Mouse (Mus musculus): Measurements from ENCODE around the gene Bcl2l1. TPM values are rescaled to one million over a fixed set of nuclear protein-coding genes. Genes with fewer than 3 reads are reported as not detected.

The Bcl2l1 gene
- total and polyA plus RNA-seq, 3 experiments = 21.3 to 80.3 (median 34.5) TPM

GRCm38 (mm10) chr2:152739031-152739841 is 92.3 kb downstream of the Bcl2l1 start:
- no peaks in the 10 kb centered on the region for H3K79me2 ChIP-seq (replicated peaks; ENCODE audit: control insufficient read depth, extremely low read depth, insufficient read depth, poor library complexity, severe bottlenecking)
- in situ Hi-C loops (cut with MboI; ENCODE audit: low pct_ligation_motif_present, low pct_unique_long_range_greater_than_20kb, low sequenced_read_pairs) (loop anchor here (5.0 kb wide), 1 partner anchor 37 kb away; no protein-coding TSS in a partner anchor), dilution Hi-C loops (cut with MboI; ENCODE audit: extremely low pct_ligation_motif_present, extremely low pct_unique_long_range_greater_than_20kb, low sequenced_read_pairs) (no loop called here)
- H3K4me2 ChIP-seq (ENCODE audit: insufficient read depth, low read depth, poor library complexity, severe bottlenecking) = peak overlapping the region; percentile 79
- peaks cover 6% of the 10 kb centered on the region for H3K9me3 ChIP-seq (replicated peaks; ENCODE audit: low read length)
- H3K4me3 ChIP-seq (replicated peaks in 1 of 3; ENCODE audit: low read depth in 2 of 3, low read length in 2 of 3, poor library complexity in 1 of 3) = peak overlapping the region in 1 of 3 experiments; percentile 13
- H3K36me3 ChIP-seq (replicated peaks in 1 of 2; ENCODE audit: control insufficient read depth in 1 of 2, insufficient read depth in 1 of 2, low read length in 1 of 2) = no peaks in the 10 kb centered on the region
- no peak overlapping the region for H3K27ac ChIP-seq (ENCODE audit: insufficient read depth, low read depth)
- H3K27me3 ChIP-seq (replicated peaks) = peaks cover 57% of the 10 kb centered on the region
- TF ChIP-seq ZNF384 (IDR thresholded peaks at IDR 0.05; ENCODE audit: low read depth, low read length) (no peak), TBP (conservative IDR thresholded peaks at IDR 0.05; ENCODE audit: low read depth, low read length) (no peak), ZC3H11A (IDR thresholded peaks at IDR 0.05; ENCODE audit: low read depth, low read length) (no peak), TCF12 (IDR thresholded peaks at IDR 0.05; ENCODE audit: low read depth, low read length) (0 out of 2 replicates have a peak, but pooled peaks have one; percentile 17), UBTF (IDR thresholded peaks at IDR 0.05; ENCODE audit: low read depth, low read length) (no peak), JUN (IDR thresholded peaks at IDR 0.05; ENCODE audit: insufficient read depth, low read depth, low read length) (no peak), EP300 (IDR thresholded peaks at IDR 0.05; ENCODE audit: low read length) (no peak), ZMIZ1 (IDR thresholded peaks at IDR 0.05; ENCODE audit: low read depth, low read length) (no peak)
- H3K4me1 ChIP-seq (ENCODE audit: control insufficient read depth in 1 of 2, insufficient read depth in 2 of 2) = peaks cover 0 to 13% of the 10 kb centered on the region in 2 experiments; a peak in 2 of 4 replicates
- no peak overlapping the region for H3K9ac ChIP-seq (ENCODE audit: insufficient read depth, low read depth)
- no peak for DNase-seq (ENCODE audit: extremely low read depth)

GRCm38 (mm10) chr2:152738341-152738740 is 93.2 kb downstream of the Bcl2l1 start:
- Histone ChIP-seq H3K4me3 (replicated peaks in 1 of 3; ENCODE audit: low read depth in 2 of 3, low read length in 2 of 3, poor library complexity in 1 of 3) (no peak overlapping the region), H3K4me1 (ENCODE audit: control insufficient read depth in 1 of 2, insufficient read depth in 2 of 2) (peaks cover 0 to 12% of the 10 kb centered on the region in 2 experiments; a peak in 2 of 4 replicates), H3K79me2 (replicated peaks; ENCODE audit: control insufficient read depth, extremely low read depth, insufficient read depth, poor library complexity, severe bottlenecking) (no peaks in the 10 kb centered on the region), H3K27ac (ENCODE audit: insufficient read depth, low read depth) (no peak overlapping the region), H3K36me3 (replicated peaks in 1 of 2; ENCODE audit: control insufficient read depth in 1 of 2, insufficient read depth in 1 of 2, low read length in 1 of 2) (no peaks in the 10 kb centered on the region), H3K9me3 (replicated peaks; ENCODE audit: low read length) (peaks cover 6% of the 10 kb centered on the region), H3K27me3 (replicated peaks) (peaks cover 57% of the 10 kb centered on the region), H3K9ac (ENCODE audit: insufficient read depth, low read depth) (no peak overlapping the region), H3K4me2 (ENCODE audit: insufficient read depth, low read depth, poor library complexity, severe bottlenecking) (no peak overlapping the region)
- in situ Hi-C loops (cut with MboI; ENCODE audit: low pct_ligation_motif_present, low pct_unique_long_range_greater_than_20kb, low sequenced_read_pairs) (loop anchor here (5.0 kb wide), 1 partner anchor 36 kb away; no protein-coding TSS in a partner anchor), dilution Hi-C loops (cut with MboI; ENCODE audit: extremely low pct_ligation_motif_present, extremely low pct_unique_long_range_greater_than_20kb, low sequenced_read_pairs) (no loop called here)
- no peak for DNase-seq (ENCODE audit: extremely low read depth)
- TF ChIP-seq NRF1 (IDR thresholded peaks at IDR 0.05; ENCODE audit: low read depth, low read length) (no peak), ZKSCAN1 (IDR thresholded peaks at IDR 0.05; ENCODE audit: borderline replicate concordance, low read depth, low read length) (no peak), GABPA (IDR thresholded peaks at IDR 0.05; ENCODE audit: insufficient replicate concordance, low read depth, low read length) (no peak)

Measured in CH12.LX (cell line).